Mouse (Mus musculus) MEL (cell line): ENCODE measurements around the gene Hist1h3c. TPM values are rescaled to one million over a fixed set of nuclear protein-coding genes. Genes with fewer than 3 reads are reported as not detected.
"Not testable (repeated sequence)": the region's sequence is repeated elsewhere in the genome, so short reads cannot be mapped to it uniquely, and the experiment has no call there.

Experiments used
- DNase-seq: peaks from one replicate; pipeline ENCODE4 v3.0.0; 2011; ENCODE audit warnings: low read depth, low spot score
- H3K27ac ChIP-seq: 2 replicates; pipeline ENCODE4 v1.5.1; 2012; ENCODE audit warnings: low read depth, mild to moderate bottlenecking, control low read depth, low read length, moderate library complexity; ENCODE audit not compliant: control insufficient read depth
- H3K27me3 ChIP-seq, 2 experiments: fragments of 150-350 bp in 1 of 2; sonication (generic) in 1 of 2; 2 replicates each; pipeline ENCODE4 v1.6.1; 2012; ENCODE audit warnings: low read length in 2 of 2, mild to moderate bottlenecking in 2 of 2, improper control_type of control experiment in 1 of 2, moderate library complexity in 1 of 2; ENCODE audit not compliant: insufficient read depth in 2 of 2, control insufficient read depth in 1 of 2
- H3K36me3 ChIP-seq, 2 experiments: 2 replicates each; pipeline ENCODE4 v1.6.1; 2012 to 2014; ENCODE audit warnings: low read length in 2 of 2, improper control_type of control experiment in 1 of 2, inconsistent platforms in 1 of 2, mild to moderate bottlenecking in 1 of 2; ENCODE audit not compliant: insufficient read depth in 2 of 2, control insufficient read depth in 1 of 2
- H3K4me1 ChIP-seq, 2 experiments: fragments of 150-350 bp in 1 of 2; sonication (generic) in 1 of 2; 2 replicates each; pipeline ENCODE4 v1.6.1; 2012; ENCODE audit warnings: low read length in 2 of 2, improper control_type of control experiment in 1 of 2, mild to moderate bottlenecking in 1 of 2; ENCODE audit not compliant: insufficient read depth in 2 of 2, control insufficient read depth in 1 of 2
- H3K4me3 ChIP-seq, 2 experiments: fragments of 150-350 bp in 1 of 2; sonication (generic) in 1 of 2; 2 replicates each; pipeline ENCODE4 v1.5.1; 2012; ENCODE audit warnings: low read depth in 2 of 2, low read length in 2 of 2, mild to moderate bottlenecking in 2 of 2, moderate library complexity in 2 of 2, control low read depth in 1 of 2, improper control_type of control experiment in 1 of 2; ENCODE audit not compliant: control insufficient read depth in 1 of 2, insufficient read depth in 1 of 2
- H3K79me2 ChIP-seq: 2 replicates; pipeline ENCODE4 v1.6.1; 2012; ENCODE audit warnings: mild to moderate bottlenecking, low read length, moderate library complexity; ENCODE audit not compliant: control insufficient read depth, poor library complexity, insufficient read depth
- H3K9ac ChIP-seq: 2 replicates; pipeline ENCODE4 v1.6.1; 2012; ENCODE audit warnings: low read depth, mild to moderate bottlenecking, control low read depth, low read length, moderate library complexity; ENCODE audit not compliant: control insufficient read depth, poor library complexity, severe bottlenecking
- H3K9me3 ChIP-seq: fragments of 150-350 bp; sonication (generic); replicated peaks from 2 replicates; pipeline ENCODE4 v1.6.1; 2012; ENCODE audit warnings: mild to moderate bottlenecking, low read length, improper control_type of control experiment, moderate library complexity; ENCODE audit not compliant: insufficient read depth
- CHD2 ChIP-seq: IDR thresholded peaks from 2 replicates; pipeline ENCODE4 v1.6.1; 2011; ENCODE audit warnings: low read length, improper control_type of control experiment
- ETS1 ChIP-seq: IDR thresholded peaks from 2 replicates; pipeline ENCODE4 v1.6.1; 2012; ENCODE audit warnings: low read depth, mild to moderate bottlenecking, inconsistent platforms, low read length, improper control_type of control experiment, moderate library complexity
- GABPA ChIP-seq: IDR thresholded peaks from 2 replicates; pipeline ENCODE4 v1.6.1; 2012; ENCODE audit warnings: low read depth, mild to moderate bottlenecking, inconsistent platforms, low read length, improper control_type of control experiment, moderate library complexity
- JUND ChIP-seq: IDR thresholded peaks from 2 replicates; pipeline ENCODE4 v1.6.1; 2011; ENCODE audit warnings: low read depth, mild to moderate bottlenecking, improper control_type of control experiment, low read length
- MEF2A ChIP-seq: IDR thresholded peaks from 2 replicates; pipeline ENCODE4 v1.6.1; 2014; ENCODE audit warnings: low read depth, mild to moderate bottlenecking, inconsistent platforms, low read length, improper control_type of control experiment; ENCODE audit not compliant: poor library complexity, insufficient replicate concordance, severe bottlenecking; ENCODE audit errors: extremely low read depth
- MYB ChIP-seq: IDR thresholded peaks from 2 replicates; pipeline ENCODE4 v1.6.1; 2011; ENCODE audit warnings: mild to moderate bottlenecking, low read depth, low read length, improper control_type of control experiment
- NELFE ChIP-seq: IDR thresholded peaks from 2 replicates; pipeline ENCODE4 v1.6.1; 2011; ENCODE audit warnings: low read depth, low read length, improper control_type of control experiment
- NRF1 ChIP-seq: IDR thresholded peaks from 2 replicates; pipeline ENCODE4 v1.6.1; 2014; ENCODE audit warnings: low read depth, mild to moderate bottlenecking, inconsistent platforms, low read length, improper control_type of control experiment, moderate library complexity; ENCODE audit not compliant: poor library complexity, insufficient read depth, severe bottlenecking
- POLR2A ChIP-seq, 2 experiments: IDR thresholded peaks; 2 replicates each; pipeline ENCODE4 v1.6.1; 2011 to 2012; ENCODE audit warnings: low read length in 2 of 2, mild to moderate bottlenecking in 2 of 2, control low read depth in 1 of 2, improper control_type of control experiment in 1 of 2, low read depth in 1 of 2, moderate library complexity in 1 of 2; ENCODE audit not compliant: control insufficient read depth in 1 of 2, insufficient read depth in 1 of 2, poor library complexity in 1 of 2
- SIN3A ChIP-seq: IDR thresholded peaks from 2 replicates; pipeline ENCODE4 v1.6.1; 2012; ENCODE audit warnings: low read length, improper control_type of control experiment, inconsistent platforms
- TBP ChIP-seq: IDR thresholded peaks from 2 replicates; pipeline ENCODE4 v1.8.0; 2011; ENCODE audit warnings: low read depth, low read length, improper control_type of control experiment
- TCF12 ChIP-seq: IDR thresholded peaks from 2 replicates; pipeline ENCODE4 v1.6.1; 2014; ENCODE audit warnings: low read depth, mild to moderate bottlenecking, inconsistent platforms, low read length, improper control_type of control experiment, moderate library complexity
- UBTF ChIP-seq: IDR thresholded peaks from 2 replicates; pipeline ENCODE4 v1.6.1; 2012; ENCODE audit warnings: low read depth, mild to moderate bottlenecking, inconsistent platforms, low read length, improper control_type of control experiment, moderate library complexity, borderline replicate concordance; ENCODE audit not compliant: insufficient read depth
- USF2 ChIP-seq, 2 experiments: IDR thresholded peaks; 2 replicates each; pipeline ENCODE4 v1.6.1; 2011 to 2012; ENCODE audit warnings: improper control_type of control experiment in 2 of 2, low read length in 2 of 2, borderline replicate concordance in 1 of 2, inconsistent platforms in 1 of 2, low read depth in 1 of 2, mild to moderate bottlenecking in 1 of 2; ENCODE audit not compliant: insufficient read depth in 1 of 2
- ZKSCAN1 ChIP-seq: IDR thresholded peaks from 2 replicates; pipeline ENCODE4 v1.6.1; 2012; ENCODE audit warnings: low read depth, mild to moderate bottlenecking, inconsistent platforms, low read length, improper control_type of control experiment, moderate library complexity
- polyA plus RNA-seq, 2 experiments: library from polyadenylated mRNA; stranded (reverse) in 1 of 2; unstranded in 1 of 2; fragments of >175 nt in 1 of 2; fragments of >200 nt in 1 of 2; gene quantifications; 2 replicates each; pipeline versions ENCODE4 v1.2.1 to v1.2.4; 2012; ENCODE audit warnings: low replicate concordance in 2 of 2, low read depth in 1 of 2; ENCODE audit not compliant: insufficient read length in 2 of 2, insufficient read depth in 1 of 2, missing spikeins in 1 of 2
- total RNA-seq: library from RNA; depleted of rRNA; stranded (reverse); fragments of 300-350 nt; gene quantifications from 2 replicates; pipeline ENCODE4 v1.2.3, GENCODE M21; 2012

Gene Hist1h3c
- total and polyA plus RNA-seq, 3 experiments = 1.7 to 1,651 TPM; not detected in 1

DNA sequence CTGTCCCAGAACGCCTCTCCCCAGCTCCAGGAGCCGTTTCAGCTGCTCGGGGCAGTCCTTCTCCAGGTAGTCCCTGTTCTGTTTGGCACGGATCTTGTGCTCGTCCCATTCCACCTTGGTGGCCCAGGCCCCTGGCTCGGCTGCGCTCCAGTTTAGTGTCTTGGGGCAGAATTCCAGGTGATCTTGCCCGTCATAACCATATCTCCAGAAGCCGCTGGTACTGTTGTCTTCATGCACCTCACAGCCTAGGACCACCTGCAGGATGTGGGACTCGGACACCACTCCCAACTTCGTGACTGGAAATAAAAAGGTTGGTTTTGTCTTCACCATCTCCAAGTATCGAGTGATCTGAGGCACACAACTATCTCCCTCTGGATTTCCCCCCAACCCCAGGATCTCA lies 38.6 kb downstream of the Hist1h3c start:
- Histone ChIP-seq H3K4me1 (peaks cover 0 to 16% of the 10 kb centered on the region in 2 experiments; a peak in 2 of 4 replicates), H3K27ac (no peak overlapping the region), H3K79me2 (no peaks in the 10 kb centered on the region), H3K9ac (no peak overlapping the region), H3K36me3 (peaks cover 0 to 11% of the 10 kb centered on the region in 2 experiments; a peak in 2 of 4 replicates), H3K9me3 (no peaks in the 10 kb centered on the region), H3K27me3 (no peaks in the 10 kb centered on the region), H3K4me3 (no peak overlapping the region)
- TF ChIP-seq GABPA (no peak), NRF1 (no peak), USF2 (IDR thresholded peaks at IDR 0.05; ENCODE audit: borderline replicate concordance in 1 of 2, insufficient read depth in 1 of 2, low read depth in 1 of 2, low read length in 2 of 2) (no peak), ETS1 (no peak), MYB (no peak), POLR2A (IDR thresholded peaks at IDR 0.05; ENCODE audit: control insufficient read depth in 1 of 2, insufficient read depth in 1 of 2, low read depth in 1 of 2, low read length in 2 of 2, poor library complexity in 1 of 2) (no peak), JUND (no peak), MEF2A (no peak), TCF12 (no peak), TBP (no peak), NELFE (no peak), UBTF (no peak), CHD2 (no peak), SIN3A (no peak), ZKSCAN1 (no peak)
- DNase-seq = no peak

DNA sequence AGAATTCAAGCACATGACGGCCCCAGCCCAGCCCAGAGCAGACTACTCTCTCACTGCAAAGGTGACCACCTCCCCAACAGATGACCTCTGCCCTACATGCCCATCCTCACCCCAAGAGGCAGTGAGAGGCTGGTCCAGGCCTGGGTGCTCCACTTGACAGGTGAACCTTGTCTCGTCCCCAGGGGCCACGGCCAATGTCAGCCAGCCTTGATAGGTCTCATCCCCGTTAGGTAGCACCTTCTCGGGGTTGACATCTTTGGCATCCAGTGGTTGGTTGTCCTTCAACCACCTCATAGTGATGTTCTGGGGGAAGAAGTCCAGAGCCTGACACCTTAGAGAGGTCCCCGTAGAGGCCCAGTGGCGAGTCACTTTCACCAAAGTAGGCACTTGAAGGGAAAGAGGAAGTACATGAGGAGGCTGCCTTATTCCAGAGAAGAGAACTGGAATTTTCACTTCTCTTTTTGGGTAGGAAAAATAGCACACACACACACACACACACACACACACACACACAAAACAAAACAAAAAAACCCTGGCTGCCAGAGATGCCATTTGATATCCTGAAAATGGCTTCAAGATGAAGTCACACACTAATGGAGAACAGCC lies 39.5 kb downstream of the Hist1h3c start:
- Histone ChIP-seq H3K36me3 (peaks cover 0 to 10% of the 10 kb centered on the region in 2 experiments; a peak in 2 of 4 replicates), H3K27me3 (no peaks in the 10 kb centered on the region), H3K4me3 (no peak overlapping the region), H3K9me3 (no peaks in the 10 kb centered on the region), H3K4me1 (peaks cover 0 to 19% of the 10 kb centered on the region in 2 experiments; a peak in 2 of 4 replicates), H3K79me2 (no peaks in the 10 kb centered on the region), H3K27ac (no peak overlapping the region), H3K9ac (no peak overlapping the region)
- TF ChIP-seq CHD2 = no peak
- TF ChIP-seq TBP = peak; percentile 50; the same call in 1 of the 2 replicates
- peak; percentile 64 for DNase-seq

DNA sequence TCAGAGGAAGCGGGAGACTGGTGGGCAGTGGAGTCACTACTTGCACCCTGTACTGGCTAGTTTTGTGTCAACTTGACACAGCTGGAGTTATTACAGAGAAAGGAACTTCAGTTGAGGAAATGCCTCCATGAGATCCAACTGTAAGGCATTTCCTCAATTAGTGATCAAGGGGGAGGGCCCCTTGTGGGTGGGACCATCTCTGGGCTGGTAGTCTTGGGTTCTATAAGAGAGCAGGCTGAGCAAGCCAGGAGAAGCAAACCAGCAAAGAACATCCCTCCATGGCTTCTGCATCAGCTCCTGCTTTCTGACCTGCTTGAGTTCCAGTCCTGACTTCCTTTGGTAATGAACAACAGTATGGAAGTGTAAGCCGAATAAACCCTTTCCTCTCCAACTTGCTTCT lies 42.6 kb downstream of the Hist1h3c start:
- peaks cover 0 to 18% of the 10 kb centered on the region in 2 experiments; a peak in 2 of 4 replicates for H3K4me1 ChIP-seq
- not testable (repeated sequence) for H3K9ac ChIP-seq, DNase-seq, H3K27me3 ChIP-seq, H3K27ac ChIP-seq, H3K79me2 ChIP-seq, H3K4me3 ChIP-seq, H3K9me3 ChIP-seq
- H3K36me3 ChIP-seq = peaks cover 0 to 27% of the 10 kb centered on the region in 2 experiments; a peak in 2 of 4 replicates
